Mouse (Mus musculus) right cerebral cortex, adult 18-20 months (tissue): ENCODE results near the gene Osbpl3.

ENCODE experiments used
- DNase-seq: peaks from one replicate; pipeline ENCODE4 v3.0.0; 2022; ENCODE audit warnings: mixed read lengths

Gene Osbpl3

GRCm38 (mm10) chr6:50262310-50262709, 193.7 kb downstream of the Osbpl3 start:
- no peak for DNase-seq

- DNase-seq: no peak
These were observed 194.1 kb downstream of the Osbpl3 start for GRCm38 (mm10) chr6:50261922-50262261.

- DNase-seq: peak; percentile 88
These were observed 194.6 kb downstream of the Osbpl3 start for GRCm38 (mm10) chr6:50261201-50261921.

GRCm38 (mm10) chr6:50255356-50255755, 200.6 kb downstream of the Osbpl3 start:
- no peak for DNase-seq

- peak; percentile 82 for DNase-seq
These were observed 201.2 kb downstream of the Osbpl3 start for GRCm38 (mm10) chr6:50254723-50255184.

GRCm38 (mm10) chr6:50252690-50253089, 203.3 kb downstream of the Osbpl3 start:
- no peak for DNase-seq

GRCm38 (mm10) chr6:50247791-50248190, 208.2 kb downstream of the Osbpl3 start:
- DNase-seq: no peak

- no peak for DNase-seq
These were observed 208.6 kb downstream of the Osbpl3 start for GRCm38 (mm10) chr6:50247356-50247755.

GRCm38 (mm10) chr6:50244967-50245366, 211.0 kb downstream of the Osbpl3 start:
- no peak for DNase-seq

- DNase-seq: no peak
These were observed 211.9 kb downstream of the Osbpl3 start for GRCm38 (mm10) chr6:50244126-50244525.
